In the genomic region with DNA sequence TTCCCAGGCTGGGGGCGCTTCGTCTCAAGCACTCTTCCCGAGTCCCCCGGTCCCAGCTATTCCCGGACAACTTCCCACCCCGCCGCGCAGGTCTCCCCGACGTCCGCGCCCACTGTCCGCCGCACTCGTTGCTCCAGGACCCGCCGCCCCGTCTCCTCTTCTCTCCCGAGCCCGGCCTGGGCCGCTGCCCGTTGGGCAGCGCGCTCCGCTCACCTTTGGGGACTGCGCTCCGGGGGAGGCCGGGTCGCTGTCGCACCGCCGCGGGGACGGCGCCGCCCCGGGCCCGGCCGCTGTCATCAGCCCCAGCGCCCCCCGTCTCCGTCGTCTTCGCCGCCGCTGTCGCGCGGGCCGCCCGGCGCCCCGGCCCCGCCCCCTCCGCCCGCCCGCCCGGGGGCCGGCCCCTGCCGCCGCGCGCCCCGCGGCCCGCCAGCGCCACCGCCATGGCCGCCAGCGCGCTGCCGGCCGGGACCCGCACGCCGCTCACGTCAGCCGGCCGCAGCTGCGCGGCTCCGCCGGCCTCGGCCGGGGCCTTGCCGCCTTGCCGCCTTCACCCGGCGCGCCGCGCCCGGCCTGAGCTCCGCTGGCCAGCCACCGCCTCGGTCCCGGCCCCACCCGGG, we compare ENCODE assay signal across 8 mouse cellular contexts. TPM values are rescaled to one million over a fixed set of nuclear protein-coding genes. Genes with fewer than 3 reads are reported as not detected.
DNase-seq lines count a peak whose midpoint lies in the region; ATAC-seq and TF ChIP-seq lines count a peak whose summit lies in the region.
"Not testable (repeated sequence)": the region's sequence is repeated elsewhere in the genome, so short reads cannot be mapped to it uniquely, and the experiment has no call there.
"Had no signal": no experiment of that assay in that cellular context is flagged by ENCODE, and none has a peak within 500 bp of the region (broad histone marks: within the 10 kb centered on the region; RNA-seq: fewer than 3 reads in every experiment).

No protein-coding gene starts in this region.

- DNase-seq in liver, embryonic 11.5 days (ENCODE audit: low spot score); lung, postnatal 0 days (ENCODE audit: low spot score): not testable (repeated sequence)

- peak; percentile 75 for ATAC-seq in embryonic facial prominence, embryonic 15.5 days (ENCODE audit: insufficient number of reproducible peaks, low FRiP score, low TSS enrichment, low read depth)
- ATAC-seq in frontal cortex, adult (ENCODE audit: low TSS enrichment), result peak; percentile 69
- peak; percentile 87 for ATAC-seq in hindbrain, embryonic 12.5 days (ENCODE audit: low FRiP score)
- ATAC-seq in intestine, postnatal 0 days, result peak; percentile 86
- peak; percentile 72 for ATAC-seq in liver, embryonic 11.5 days (replicated peaks; ENCODE audit: low FRiP score)
- ATAC-seq in lung, postnatal 0 days, result peak; percentile 83
- peak; percentile 80 for ATAC-seq in neural tube, embryonic 12.5 days (ENCODE audit: low FRiP score, low read depth)

- H3K27me3 ChIP-seq in embryonic facial prominence, embryonic 15.5 days; hindbrain, embryonic 12.5 days; intestine, postnatal 0 days (replicated peaks; ENCODE audit: control insufficient read depth, insufficient read depth, low read length); liver, embryonic 11.5 days (replicated peaks; ENCODE audit: control insufficient read depth, insufficient read depth, low read length); lung, postnatal 0 days (replicated peaks; ENCODE audit: insufficient read depth, low read length); neural tube, embryonic 12.5 days (replicated peaks): not testable (repeated sequence)

- not testable (repeated sequence) for TF ChIP-seq CTCF in intestine, postnatal 0 days (IDR thresholded peaks at IDR 0.05; ENCODE audit: low read depth); lung, postnatal 0 days (IDR thresholded peaks at IDR 0.05)

- not testable (repeated sequence) for H3K4me3 ChIP-seq in embryonic facial prominence, embryonic 15.5 days (replicated peaks); hindbrain, embryonic 12.5 days; intestine, postnatal 0 days (ENCODE audit: low read depth, low read length); liver, embryonic 11.5 days (ENCODE audit: low read depth, low read length); lung, postnatal 0 days (ENCODE audit: low read depth, low read length); neural tube, embryonic 12.5 days

- not testable (repeated sequence) for H3K9me3 ChIP-seq in embryonic facial prominence, embryonic 15.5 days (replicated peaks); hindbrain, embryonic 12.5 days (replicated peaks); intestine, postnatal 0 days (ENCODE audit: control insufficient read depth); liver, embryonic 11.5 days (ENCODE audit: control insufficient read depth, low read length); lung, postnatal 0 days (ENCODE audit: low read length); neural tube, embryonic 12.5 days

- not testable (repeated sequence) for H3K36me3 ChIP-seq in embryonic facial prominence, embryonic 15.5 days; hindbrain, embryonic 12.5 days; intestine, postnatal 0 days (ENCODE audit: control insufficient read depth, insufficient read depth); liver, embryonic 11.5 days (ENCODE audit: control insufficient read depth, insufficient read depth, low read length); lung, postnatal 0 days (ENCODE audit: insufficient read depth, low read length); neural tube, embryonic 12.5 days

- H3K4me1 ChIP-seq in embryonic facial prominence, embryonic 15.5 days; hindbrain, embryonic 12.5 days; intestine, postnatal 0 days (replicated peaks; ENCODE audit: control insufficient read depth, insufficient read depth, low read length); liver, embryonic 11.5 days (replicated peaks; ENCODE audit: control insufficient read depth, insufficient read depth, low read length); lung, postnatal 0 days (ENCODE audit: insufficient read depth, low read depth, low read length); neural tube, embryonic 12.5 days: not testable (repeated sequence)

- H3K4me2 ChIP-seq in embryonic facial prominence, embryonic 15.5 days (replicated peaks); hindbrain, embryonic 12.5 days (replicated peaks); intestine, postnatal 0 days (replicated peaks; ENCODE audit: low read depth); liver, embryonic 11.5 days; lung, postnatal 0 days (replicated peaks; ENCODE audit: low read depth, low read length); neural tube, embryonic 12.5 days (replicated peaks): not testable (repeated sequence)

- no CpG with 5 or more reads among the region's 98 CpGs for WGBS in embryonic facial prominence, embryonic 15.5 days
- WGBS in hindbrain, embryonic 12.5 days, result no CpG with 5 or more reads among the region's 98 CpGs
- no CpG with 5 or more reads among the region's 98 CpGs for WGBS in intestine, postnatal 0 days
- no CpG with 5 or more reads among the region's 98 CpGs for WGBS in liver, embryonic 11.5 days
- WGBS in lung, postnatal 0 days, result no CpG with 5 or more reads among the region's 98 CpGs
- WGBS in neural tube, embryonic 12.5 days, result no CpG with 5 or more reads among the region's 98 CpGs

- H3K9ac ChIP-seq in embryonic facial prominence, embryonic 15.5 days; hindbrain, embryonic 12.5 days; intestine, postnatal 0 days (ENCODE audit: low read depth, low read length); liver, embryonic 11.5 days (ENCODE audit: low read depth, low read length); lung, postnatal 0 days (replicated peaks; ENCODE audit: low read depth); neural tube, embryonic 12.5 days: not testable (repeated sequence)

- not testable (repeated sequence) for H3K27ac ChIP-seq in embryonic facial prominence, embryonic 15.5 days (replicated peaks); hindbrain, embryonic 12.5 days; intestine, postnatal 0 days (ENCODE audit: low read depth, low read length); liver, embryonic 11.5 days (ENCODE audit: low read depth, low read length); lung, postnatal 0 days (ENCODE audit: low read length); neural tube, embryonic 12.5 days

- not testable (repeated sequence) for TF ChIP-seq EP300 in lung, postnatal 0 days (IDR thresholded peaks at IDR 0.05)

RNA-seq across cellular contexts. Expression of a gene that starts 14.0 kb away (rescaled TPM):
- 2.7 and 3.3 TPM in 2 replicates for polyA plus RNA-seq in embryonic facial prominence, embryonic 15.5 days (2015; fragmentation: Nextera tagmentation; extraction: Ambion mirVana)
- 1.1 TPM in 1 of 2 replicates, not detected in the other for polyA plus RNA-seq in hindbrain, embryonic 12.5 days (2016; fragmentation: Nextera tagmentation; extraction: Ambion mirVana)
- polyA plus RNA-seq in intestine, postnatal 0 days (2015; fragmentation: Nextera tagmentation; extraction: Ambion mirVana), result 0.65 and 3.1 TPM in 2 replicates
- 1.3 and 2.6 TPM in 2 replicates for polyA plus RNA-seq in liver, embryonic 11.5 days (2014; fragmentation: Nextera tagmentation; extraction: Ambion mirVana)
- polyA plus RNA-seq in lung, postnatal 0 days (2015; fragmentation: Nextera tagmentation; extraction: Ambion mirVana), result 0.39 and 3.6 TPM in 2 replicates
- polyA plus RNA-seq in neural tube, embryonic 12.5 days (2016; fragmentation: Nextera tagmentation; extraction: Ambion mirVana), result 1.2 and 1.7 TPM in 2 replicates
- polyA plus RNA-seq: embryonic facial prominence, embryonic 12.5 days had no signal

RNA-seq across cellular contexts. Expression of a gene that starts 14.4 kb away (rescaled TPM):
- polyA plus RNA-seq in embryonic facial prominence, embryonic 15.5 days (2015; fragmentation: Nextera tagmentation; extraction: Ambion mirVana), result 7.7 and 9.0 TPM in 2 replicates
- polyA plus RNA-seq in hindbrain, embryonic 12.5 days (2016; fragmentation: Nextera tagmentation; extraction: Ambion mirVana), result 10.3 and 12.2 TPM in 2 replicates
- polyA plus RNA-seq in intestine, postnatal 0 days (2015; fragmentation: Nextera tagmentation; extraction: Ambion mirVana), result 6.8 and 7.3 TPM in 2 replicates
- 8.1 and 8.2 TPM in 2 replicates for polyA plus RNA-seq in liver, embryonic 11.5 days (2014; fragmentation: Nextera tagmentation; extraction: Ambion mirVana)
- 7.1 and 7.6 TPM in 2 replicates for polyA plus RNA-seq in lung, postnatal 0 days (2015; fragmentation: Nextera tagmentation; extraction: Ambion mirVana)
- polyA plus RNA-seq in neural tube, embryonic 12.5 days (2016; fragmentation: Nextera tagmentation; extraction: Ambion mirVana), result 10.6 and 14.2 TPM in 2 replicates

RNA-seq across cellular contexts. Expression of a gene that starts 17.3 kb away (rescaled TPM):
- polyA plus RNA-seq in embryonic facial prominence, embryonic 15.5 days (2015; fragmentation: Nextera tagmentation; extraction: Ambion mirVana), result 6.6 and 8.7 TPM in 2 replicates
- 10.3 and 11.7 TPM in 2 replicates for polyA plus RNA-seq in hindbrain, embryonic 12.5 days (2016; fragmentation: Nextera tagmentation; extraction: Ambion mirVana)
- polyA plus RNA-seq in intestine, postnatal 0 days (2015; fragmentation: Nextera tagmentation; extraction: Ambion mirVana), result 3.6 and 5.8 TPM in 2 replicates
- polyA plus RNA-seq in liver, embryonic 11.5 days (2014; fragmentation: Nextera tagmentation; extraction: Ambion mirVana), result 5.4 and 5.6 TPM in 2 replicates
- polyA plus RNA-seq in lung, postnatal 0 days (2015; fragmentation: Nextera tagmentation; extraction: Ambion mirVana), result 4.5 and 5.6 TPM in 2 replicates
- polyA plus RNA-seq in neural tube, embryonic 12.5 days (2016; fragmentation: Nextera tagmentation; extraction: Ambion mirVana), result 9.2 and 11.8 TPM in 2 replicates

RNA-seq across cellular contexts. Expression of a gene that starts 31.6 kb away (rescaled TPM):
- polyA plus RNA-seq in embryonic facial prominence, embryonic 15.5 days (2015; fragmentation: Nextera tagmentation; extraction: Ambion mirVana), result 40.9 and 45.3 TPM in 2 replicates
- 22.2 and 24.9 TPM in 2 replicates for polyA plus RNA-seq in hindbrain, embryonic 12.5 days (2016; fragmentation: Nextera tagmentation; extraction: Ambion mirVana)
- 27.9 and 29.3 TPM in 2 replicates for polyA plus RNA-seq in intestine, postnatal 0 days (2015; fragmentation: Nextera tagmentation; extraction: Ambion mirVana)
- 137 and 150 TPM in 2 replicates for polyA plus RNA-seq in liver, embryonic 11.5 days (2014; fragmentation: Nextera tagmentation; extraction: Ambion mirVana)
- 32.5 and 34.9 TPM in 2 replicates for polyA plus RNA-seq in lung, postnatal 0 days (2015; fragmentation: Nextera tagmentation; extraction: Ambion mirVana)
- 18.7 and 20.2 TPM in 2 replicates for polyA plus RNA-seq in neural tube, embryonic 12.5 days (2016; fragmentation: Nextera tagmentation; extraction: Ambion mirVana)

RNA-seq across cellular contexts. Expression of a gene that starts 48.4 kb away (rescaled TPM):
- polyA plus RNA-seq in embryonic facial prominence, embryonic 15.5 days (2015; fragmentation: Nextera tagmentation; extraction: Ambion mirVana), result 69.6 and 75.0 TPM in 2 replicates
- 97.1 and 112 TPM in 2 replicates for polyA plus RNA-seq in hindbrain, embryonic 12.5 days (2016; fragmentation: Nextera tagmentation; extraction: Ambion mirVana)
- 27.4 and 30.9 TPM in 2 replicates for polyA plus RNA-seq in intestine, postnatal 0 days (2015; fragmentation: Nextera tagmentation; extraction: Ambion mirVana)
- 67.2 and 73.1 TPM in 2 replicates for polyA plus RNA-seq in liver, embryonic 11.5 days (2014; fragmentation: Nextera tagmentation; extraction: Ambion mirVana)
- polyA plus RNA-seq in lung, postnatal 0 days (2015; fragmentation: Nextera tagmentation; extraction: Ambion mirVana), result 49.6 and 59.4 TPM in 2 replicates
- 99.1 and 107 TPM in 2 replicates for polyA plus RNA-seq in neural tube, embryonic 12.5 days (2016; fragmentation: Nextera tagmentation; extraction: Ambion mirVana)
